Mouse (Mus musculus) spleen, postnatal 4 days (tissue): ENCODE data around the gene Atrx.

ENCODE experiments used
- DNase-seq, 2 experiments: peaks; one replicate each; pipeline ENCODE4 v3.0.0; 2022; ENCODE audit warnings: low spot score in 2 of 2

Gene Atrx

GRCm38 (mm10) chrX:105767932-105768331 lies 161.3 kb downstream of the Atrx start:
- DNase-seq = no peak

- no peak for DNase-seq
These were observed 161.9 kb downstream of the Atrx start for GRCm38 (mm10) chrX:105767177-105767764.

GRCm38 (mm10) chrX:105766013-105766412 lies 163.2 kb downstream of the Atrx start:
- DNase-seq = no peak

GRCm38 (mm10) chrX:105765005-105765706 lies 164.0 kb downstream of the Atrx start:
- DNase-seq = peak in 1 of 2 experiments; percentile 63

- no peak for DNase-seq
These were observed 164.8 kb downstream of the Atrx start, which contains the start of gene Fgf16 for GRCm38 (mm10) chrX:105764162-105765004. Gene Fgf16, plus strand, starts transcription at chrX:105764279.

- DNase-seq = no peak
These were observed 165.6 kb downstream of the Atrx start for GRCm38 (mm10) chrX:105763612-105764011.

- no peak for DNase-seq
These were observed 166.2 kb downstream of the Atrx start for GRCm38 (mm10) chrX:105762847-105763527.
